Mouse (Mus musculus): ENCODE data around the gene 0610037L13Rik.

- TF ChIP-seq POLR2A (IDR thresholded peaks at IDR 0.05; ENCODE audit: control insufficient read depth in 1 of 2, insufficient read depth in 1 of 2, low read depth in 1 of 2, low read length in 2 of 2, poor library complexity in 1 of 2) = no peak
- no peak for TF ChIP-seq POLR2AphosphoS2 (IDR thresholded peaks at IDR 0.05; ENCODE audit: low read length)
Measured at GRCm38 (mm10) chr4:107899211-107899927, 9.8 kb downstream of the 0610037L13Rik start.
